Mouse (Mus musculus) myocyte (in vitro differentiated cells): ENCODE data around the gene Mettl27. TPM values are rescaled to one million over a fixed set of nuclear protein-coding genes. Genes with fewer than 3 reads are reported as not detected.

ENCODE experiments used
- H3K27me3 ChIP-seq: one replicate; pipeline ENCODE4 v1.6.1; 2011; ENCODE audit not compliant: control insufficient read depth, insufficient read depth, insufficient read length
- H3K36me3 ChIP-seq: one replicate; pipeline ENCODE4 v1.6.1; 2011; ENCODE audit not compliant: control insufficient read depth, insufficient read depth
- H3K4me2 ChIP-seq: one replicate; pipeline ENCODE4 v1.6.1; 2011; ENCODE audit warnings: low read depth, control low read depth
- H3K4me3 ChIP-seq: one replicate; pipeline ENCODE4 v1.5.1; 2011; ENCODE audit warnings: mild to moderate bottlenecking, control low read depth, moderate library complexity
- H3K79me2 ChIP-seq: one replicate; pipeline ENCODE4 v1.6.1; 2011; ENCODE audit not compliant: control insufficient read depth, insufficient read depth
- H3ac ChIP-seq: one replicate; pipeline ENCODE4 v1.6.1; 2011; ENCODE audit not compliant: control insufficient read depth, insufficient read length
- CEBPB ChIP-seq: IDR thresholded peaks from 2 replicates; pipeline ENCODE4 v1.6.1; 2011; ENCODE audit warnings: mild to moderate bottlenecking, moderate library complexity; ENCODE audit not compliant: poor library complexity, insufficient read depth, severe bottlenecking
- E2F4 ChIP-seq: IDR thresholded peaks from one replicate; pipeline ENCODE4 v1.6.1; 2011; ENCODE audit warnings: mild to moderate bottlenecking, control low read depth, moderate library complexity; ENCODE audit not compliant: insufficient read depth
- MAX ChIP-seq: IDR thresholded peaks from one replicate; pipeline ENCODE4 v1.6.1; 2011; ENCODE audit warnings: low read depth, mild to moderate bottlenecking, control low read depth
- MYOD1 ChIP-seq, 3 experiments: IDR thresholded peaks; one replicate each; pipeline ENCODE4 v1.6.1; 2011; ENCODE audit warnings: control low read depth in 2 of 3, low read depth in 2 of 3, mild to moderate bottlenecking in 2 of 3, moderate library complexity in 1 of 3; ENCODE audit not compliant: insufficient read length in 2 of 3, control insufficient read depth in 1 of 3
- MYOG ChIP-seq, 3 experiments: IDR thresholded peaks; one replicate each; pipeline ENCODE4 v1.6.1; 2011; ENCODE audit warnings: control low read depth in 2 of 3, low read depth in 2 of 3, mild to moderate bottlenecking in 2 of 3; ENCODE audit not compliant: insufficient read length in 2 of 3, control insufficient read depth in 1 of 3, insufficient read depth in 1 of 3
- POLR2A ChIP-seq: IDR thresholded peaks from one replicate; pipeline ENCODE4 v1.6.1; 2011; ENCODE audit warnings: low read depth, mild to moderate bottlenecking, control low read depth, moderate library complexity; ENCODE audit not compliant: insufficient read length
- POLR2AphosphoS2 ChIP-seq: IDR thresholded peaks from one replicate; pipeline ENCODE4 v1.6.1; 2011; ENCODE audit warnings: low read depth, control low read depth; ENCODE audit not compliant: insufficient read length
- REST ChIP-seq: IDR thresholded peaks from one replicate; pipeline ENCODE4 v1.6.1; 2011; ENCODE audit warnings: mild to moderate bottlenecking, control low read depth, moderate library complexity; ENCODE audit not compliant: insufficient read depth, insufficient read length
- SRF ChIP-seq: IDR thresholded peaks from one replicate; pipeline ENCODE4 v1.6.1; 2011; ENCODE audit warnings: low read depth; ENCODE audit not compliant: control insufficient read depth, insufficient read length
- TCF12 ChIP-seq: IDR thresholded peaks from one replicate; pipeline ENCODE4 v1.6.1; 2011; ENCODE audit warnings: mild to moderate bottlenecking, control low read depth; ENCODE audit not compliant: poor library complexity, insufficient read depth, severe bottlenecking
- TCF3 ChIP-seq: IDR thresholded peaks from one replicate; pipeline ENCODE4 v1.6.1; 2011; ENCODE audit warnings: low read depth, control low read depth; ENCODE audit not compliant: insufficient read length
- USF1 ChIP-seq: IDR thresholded peaks from one replicate; pipeline ENCODE4 v1.6.1; 2011; ENCODE audit warnings: low read depth, mild to moderate bottlenecking, control low read depth, moderate library complexity
- polyA plus RNA-seq: library from polyadenylated mRNA; unstranded; fragments of >200 nt; fragmentation: generic; extraction: Trizol; gene quantifications from one replicate; pipeline ENCODE4 v1.2.1, GENCODE M21; 2012; ENCODE audit warnings: missing spikeins

The Mettl27 gene
- polyA plus RNA-seq: 9.1 TPM

- no peaks in the 10 kb centered on the region for H3K27me3 ChIP-seq
- no peak for TF ChIP-seq REST
- no peak for TF ChIP-seq MAX
- TF ChIP-seq POLR2A: peak; percentile 45
- TF ChIP-seq USF1: peak; percentile 81
- H3K4me3 ChIP-seq: peak within 1 kb of the TSS; percentile 69
- H3K4me2 ChIP-seq: peak within 1 kb of the TSS; percentile 89
- H3ac ChIP-seq: peak within 1 kb of the TSS; percentile 55
- no peaks in the 10 kb centered on the region for H3K36me3 ChIP-seq
- no peaks in the 10 kb centered on the region for H3K79me2 ChIP-seq
Observed at GRCm38 (mm10) chr5:134932179-134932902, at the start of gene Mettl27. Mettl27 (plus strand) TSS chr5:134932368.

- H3K36me3 ChIP-seq: no peaks in the 10 kb centered on the region
- no peak overlapping the region for H3ac ChIP-seq
- no peak overlapping the region for H3K4me2 ChIP-seq
- H3K27me3 ChIP-seq: peaks cover 53% of the 10 kb centered on the region
- H3K4me3 ChIP-seq: no peak overlapping the region
- no peaks in the 10 kb centered on the region for H3K79me2 ChIP-seq
- TF ChIP-seq POLR2A (no peak), POLR2AphosphoS2 (no peak)
Observed at GRCm38 (mm10) chr5:134883077-134883476, 49.1 kb upstream of the Mettl27 start.

- no peak overlapping the region for H3ac ChIP-seq
- H3K4me3 ChIP-seq: no peak overlapping the region
- no peak overlapping the region for H3K4me2 ChIP-seq
- no peak for TF ChIP-seq MYOD1 (IDR thresholded peaks at IDR 0.05; ENCODE audit: control insufficient read depth in 1 of 3, insufficient read length in 2 of 3, low read depth in 2 of 3)
- no peak for TF ChIP-seq REST
- no peak for TF ChIP-seq POLR2A
- TF ChIP-seq TCF12: no peak
- TF ChIP-seq TCF3: no peak
- TF ChIP-seq MYOG (IDR thresholded peaks at IDR 0.05; ENCODE audit: control insufficient read depth in 1 of 3, insufficient read depth in 1 of 3, insufficient read length in 2 of 3, low read depth in 2 of 3): no peak
- no peak for TF ChIP-seq USF1
- TF ChIP-seq E2F4: no peak
- TF ChIP-seq MAX: no peak
- H3K36me3 ChIP-seq: no peaks in the 10 kb centered on the region
- peaks cover 40% of the 10 kb centered on the region for H3K27me3 ChIP-seq
- H3K79me2 ChIP-seq: no peaks in the 10 kb centered on the region
Observed at GRCm38 (mm10) chr5:134887447-134888335, 44.5 kb upstream of the Mettl27 start.

DNA sequence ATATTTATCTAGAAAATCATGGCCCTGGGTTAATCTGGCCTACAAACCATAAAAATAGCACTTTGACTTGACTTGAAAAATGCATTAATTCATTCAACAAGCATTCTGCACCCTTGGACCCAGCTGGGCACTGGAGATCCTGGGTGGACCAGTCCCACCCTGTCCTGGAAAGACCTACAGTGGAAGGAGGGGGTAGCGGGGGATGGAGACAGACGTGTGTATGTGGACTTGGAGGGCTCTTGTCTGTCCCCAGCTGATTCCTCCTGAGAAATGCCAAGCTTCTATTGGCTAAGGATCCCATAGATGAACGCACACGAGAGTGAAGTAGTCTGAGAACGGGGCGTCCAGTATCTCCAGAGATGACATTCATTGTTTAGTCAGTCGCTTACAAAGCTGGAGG is 43.7 kb upstream of the Mettl27 start:
- no peaks in the 10 kb centered on the region for H3K36me3 ChIP-seq
- no peak overlapping the region for H3K4me3 ChIP-seq
- no peaks in the 10 kb centered on the region for H3K79me2 ChIP-seq
- TF ChIP-seq SRF (no peak), E2F4 (no peak), POLR2AphosphoS2 (no peak), TCF3 (no peak), MYOD1 (IDR thresholded peaks at IDR 0.05; ENCODE audit: control insufficient read depth in 1 of 3, insufficient read length in 2 of 3, low read depth in 2 of 3) (no peak)
- H3K27me3 ChIP-seq: peaks cover 40% of the 10 kb centered on the region
- no peak overlapping the region for H3K4me2 ChIP-seq
- H3ac ChIP-seq: no peak overlapping the region

DNA sequence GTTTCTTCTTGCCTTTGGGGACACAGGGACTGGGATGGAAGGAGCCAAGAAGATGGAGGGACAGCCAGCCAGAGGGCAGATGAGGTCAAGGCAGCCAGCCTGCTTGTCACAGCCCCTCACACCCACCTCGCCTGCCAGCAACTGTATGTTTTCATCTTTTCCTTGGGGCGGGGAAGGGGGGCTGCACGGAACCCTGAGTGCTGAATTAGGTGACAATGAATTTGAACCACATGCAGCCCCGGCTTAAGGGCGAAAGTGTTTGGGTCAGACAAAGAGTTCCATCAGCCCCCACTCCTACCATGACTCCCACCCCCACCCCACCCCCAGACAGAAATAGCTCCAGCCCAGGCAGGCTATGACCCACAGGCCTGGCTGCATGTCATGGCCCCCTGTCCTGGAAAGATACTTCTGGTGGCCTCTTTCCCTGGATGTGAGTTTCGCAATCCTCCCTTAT is 41.5 kb upstream of the Mettl27 start:
- TF ChIP-seq POLR2A: no peak
- no peak for TF ChIP-seq TCF12
- TF ChIP-seq CEBPB: no peak
- TF ChIP-seq MAX: no peak
- no peak for TF ChIP-seq TCF3
- TF ChIP-seq POLR2AphosphoS2: no peak
- TF ChIP-seq MYOG (IDR thresholded peaks at IDR 0.05; ENCODE audit: control insufficient read depth in 1 of 3, insufficient read depth in 1 of 3, insufficient read length in 2 of 3, low read depth in 2 of 3): no peak
- no peak for TF ChIP-seq MYOD1 (IDR thresholded peaks at IDR 0.05; ENCODE audit: control insufficient read depth in 1 of 3, insufficient read length in 2 of 3, low read depth in 2 of 3)
- TF ChIP-seq REST: no peak
- no peak for TF ChIP-seq E2F4
- TF ChIP-seq SRF: no peak
- no peak for TF ChIP-seq USF1
- Histone ChIP-seq H3K4me3 (no peak overlapping the region), H3ac (no peak overlapping the region), H3K4me2 (no peak overlapping the region), H3K79me2 (no peaks in the 10 kb centered on the region), H3K36me3 (no peaks in the 10 kb centered on the region), H3K27me3 (peaks cover 40% of the 10 kb centered on the region)
